1 mouse cellular context compared by ENCODE assay signal in the genomic region with DNA sequence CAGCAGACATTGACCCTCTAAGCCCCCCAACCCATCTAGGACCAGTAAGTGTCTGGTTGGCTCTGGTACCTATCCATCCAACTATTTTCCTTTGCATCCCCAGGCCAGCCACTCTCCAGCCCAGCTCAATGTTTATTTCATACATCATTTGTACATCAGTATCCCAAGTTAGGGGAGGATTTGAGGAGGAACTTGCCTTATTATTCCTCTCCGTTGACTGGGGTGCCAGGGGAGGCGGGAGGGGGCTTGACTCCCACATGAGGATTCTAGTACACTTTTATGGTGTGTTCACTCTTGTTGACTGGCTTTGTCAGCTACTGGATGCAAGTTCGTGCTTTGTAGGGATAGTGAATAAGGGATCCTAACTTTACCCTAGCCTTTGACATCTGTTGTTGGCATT.
TF ChIP-seq lines count a peak whose summit lies in the region.

No protein-coding gene starts in this region.

TF ChIP-seq in CH12.LX, 34 proteins besides CTCF, POLR2A, EP300 and RAD21 (continued from another document):
- no peak for TF ChIP-seq CHD2 (IDR thresholded peaks at IDR 0.05; ENCODE audit: low read length)
- TF ChIP-seq IRF4 (IDR thresholded peaks at IDR 0.05; ENCODE audit: low read depth, low read length), result no peak
